Mouse (Mus musculus): ENCODE results near the gene Vwa1. TPM values are rescaled to one million over a fixed set of nuclear protein-coding genes. Genes with fewer than 3 reads are reported as not detected.

Gene Vwa1
- total RNA-seq, 1 experiment from 2014 or later = 0.12 TPM

DNA sequence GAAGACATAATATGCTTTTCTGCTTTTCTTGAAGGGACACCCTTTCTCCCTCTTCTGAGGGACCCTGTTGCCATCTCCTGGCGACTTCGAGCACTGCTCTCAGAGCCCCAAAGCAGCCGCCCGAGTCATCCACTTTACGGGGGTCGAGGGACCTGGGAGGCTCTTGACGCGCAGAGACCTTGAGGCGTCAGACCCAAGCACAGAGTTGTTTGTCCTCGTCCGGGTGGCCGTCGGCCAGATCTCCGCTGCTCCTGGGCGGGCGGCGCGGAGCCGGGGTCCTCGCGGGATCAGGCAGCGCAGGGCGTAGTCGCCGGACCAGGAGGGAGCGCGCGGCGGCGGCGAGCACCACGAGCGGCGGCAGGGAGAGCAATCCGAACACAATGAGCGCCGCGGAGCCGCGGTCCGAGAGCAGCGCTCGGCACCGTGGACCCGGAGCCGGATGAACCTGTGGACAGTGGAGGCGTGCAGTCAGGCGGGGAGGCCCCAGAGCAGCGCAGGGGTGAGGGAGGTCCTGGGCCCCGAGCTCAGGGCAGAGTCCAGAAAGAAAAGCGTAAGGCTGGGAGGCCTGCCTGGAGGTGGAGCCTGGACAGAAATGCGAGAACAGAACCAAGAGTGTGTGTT lies 9.7 kb upstream of the Vwa1 start:
- peak; percentile 81 for ATAC-seq (ENCODE audit: extremely low read depth, insufficient number of reproducible peaks, low FRiP score, poor library complexity, severe bottlenecking)

- ATAC-seq (ENCODE audit: extremely low read depth, insufficient number of reproducible peaks, low FRiP score, poor library complexity, severe bottlenecking) = no peak
Measured at GRCm38 (mm10) chr4:155783486-155784080, 9.1 kb upstream of the Vwa1 start.

DNA sequence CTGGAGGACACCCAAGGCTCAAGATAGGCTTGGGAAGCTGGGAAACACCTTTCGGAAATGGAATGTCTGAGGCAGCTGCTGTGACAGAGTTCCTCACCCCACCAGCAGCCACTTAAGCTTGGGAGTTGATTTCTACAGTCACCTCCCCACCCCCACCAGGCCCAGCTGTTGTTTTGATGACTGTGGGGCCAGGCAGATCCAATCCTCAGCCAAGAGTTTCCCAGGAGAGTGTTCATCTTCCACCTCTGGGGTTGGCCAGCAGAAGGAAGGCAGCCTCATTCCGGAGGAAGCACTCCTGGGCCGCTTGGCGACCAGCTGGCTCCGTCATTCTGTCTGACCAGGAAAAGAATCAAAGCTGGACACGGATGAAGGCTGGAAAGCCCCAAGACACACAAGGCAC lies 6.4 kb upstream of the Vwa1 start:
- no peak for ATAC-seq (ENCODE audit: extremely low read depth, insufficient number of reproducible peaks, low FRiP score, poor library complexity, severe bottlenecking)

DNA sequence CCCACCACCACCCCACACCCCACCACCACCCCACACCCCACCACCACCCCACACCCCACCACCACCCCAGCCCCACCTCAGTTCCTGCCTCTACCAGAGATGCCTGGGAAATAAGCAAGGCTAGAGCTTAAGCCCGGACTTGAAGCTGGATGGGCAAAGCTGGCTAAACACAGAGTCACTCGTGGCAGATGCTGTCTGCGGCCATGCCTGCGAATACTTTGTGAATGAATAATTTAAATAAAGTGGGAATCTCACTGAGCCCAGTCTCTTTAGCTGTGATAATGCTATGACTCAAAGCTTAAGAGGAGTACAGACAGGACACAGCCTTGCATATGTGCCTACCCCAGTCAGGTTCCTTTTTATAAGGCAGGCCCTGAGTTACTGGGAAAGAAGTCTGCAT lies 5.0 kb upstream of the Vwa1 start:
- ATAC-seq (ENCODE audit: extremely low read depth, insufficient number of reproducible peaks, low FRiP score, poor library complexity, severe bottlenecking) = no peak

- ATAC-seq (ENCODE audit: extremely low read depth, insufficient number of reproducible peaks, low FRiP score, poor library complexity, severe bottlenecking) = no peak
Measured at GRCm38 (mm10) chr4:155777816-155778215, 3.3 kb upstream of the Vwa1 start.

DNA sequence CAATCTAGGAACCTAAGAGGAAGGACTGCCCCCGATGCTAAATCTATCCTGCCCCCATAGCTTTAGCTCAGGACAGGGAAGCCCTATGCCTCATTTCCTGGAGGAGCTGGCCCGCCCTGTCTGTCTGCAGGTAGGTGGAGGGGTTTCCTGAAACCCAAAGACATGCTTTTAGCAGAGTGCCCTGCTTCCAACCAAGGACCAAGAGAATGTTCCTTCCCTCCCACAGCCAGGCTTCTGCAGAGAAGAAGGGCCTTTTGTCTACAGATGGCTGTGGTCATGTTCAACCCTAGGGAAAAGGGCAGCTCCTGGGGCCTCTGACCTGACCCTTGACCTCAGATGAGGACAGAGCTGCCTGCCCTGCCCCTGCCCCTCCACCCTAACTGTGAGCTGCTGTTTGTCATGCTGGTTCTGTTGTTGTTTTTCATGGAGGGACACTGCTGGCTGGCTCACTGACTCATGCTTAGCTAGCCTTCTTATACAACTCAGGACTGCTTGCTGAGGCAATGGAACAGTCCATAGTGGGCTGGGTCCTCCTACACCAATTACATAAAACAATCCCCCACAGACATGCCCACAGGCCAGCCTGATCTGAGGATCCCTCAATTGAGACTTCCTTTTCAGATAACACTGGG lies 2.3 kb upstream of the Vwa1 start:
- no peak for ATAC-seq (ENCODE audit: extremely low read depth, insufficient number of reproducible peaks, low FRiP score, poor library complexity, severe bottlenecking)

GRCm38 (mm10) chr4:155775855-155776254 lies 1.4 kb upstream of the Vwa1 start:
- no peak for ATAC-seq (ENCODE audit: extremely low read depth, insufficient number of reproducible peaks, low FRiP score, poor library complexity, severe bottlenecking)

GRCm38 (mm10) chr4:155774971-155775740 lies 658 bp upstream of the Vwa1 start:
- ATAC-seq (ENCODE audit: extremely low read depth, insufficient number of reproducible peaks, low FRiP score, poor library complexity, severe bottlenecking) = peak; percentile 33; the same call in 1 of the 2 replicates

- ATAC-seq (ENCODE audit: extremely low read depth, insufficient number of reproducible peaks, low FRiP score, poor library complexity, severe bottlenecking) = no peak
Measured at GRCm38 (mm10) chr4:155773335-155774078, 991 bp downstream of the Vwa1 start.

DNA sequence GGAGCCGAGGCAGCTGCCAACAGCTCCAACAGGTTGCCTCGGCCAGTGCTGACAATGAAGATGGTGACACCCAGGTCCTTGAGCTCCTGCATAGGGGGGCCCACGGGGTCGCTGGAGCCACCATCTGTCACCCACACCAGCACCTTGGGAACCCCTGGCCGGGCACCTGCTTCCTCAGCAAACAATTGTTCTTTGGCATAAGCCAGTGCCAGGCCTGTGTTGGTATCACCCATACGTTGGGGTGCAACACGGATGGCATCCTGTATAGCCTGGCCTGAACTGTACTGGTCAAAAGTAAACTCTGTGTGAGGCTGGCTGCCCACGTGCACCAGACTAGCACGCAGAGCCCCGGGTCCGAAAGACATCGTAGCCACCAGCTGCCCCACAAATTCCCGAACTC lies 1.7 kb downstream of the Vwa1 start:
- ATAC-seq (ENCODE audit: extremely low read depth, insufficient number of reproducible peaks, low FRiP score, poor library complexity, severe bottlenecking) = no peak

- no peak for ATAC-seq (ENCODE audit: extremely low read depth, insufficient number of reproducible peaks, low FRiP score, poor library complexity, severe bottlenecking)
Measured at GRCm38 (mm10) chr4:155771706-155772105, 2.8 kb downstream of the Vwa1 start.

- no peak for ATAC-seq (ENCODE audit: extremely low read depth, insufficient number of reproducible peaks, low FRiP score, poor library complexity, severe bottlenecking)
Measured at GRCm38 (mm10) chr4:155770626-155771025, 3.9 kb downstream of the Vwa1 start.

- ATAC-seq (ENCODE audit: extremely low read depth, insufficient number of reproducible peaks, low FRiP score, poor library complexity, severe bottlenecking) = peak; percentile 71
Measured at GRCm38 (mm10) chr4:155769880-155770512, 4.5 kb downstream of the Vwa1 start.

GRCm38 (mm10) chr4:155769496-155769879 lies 5.0 kb downstream of the Vwa1 start:
- no peak for ATAC-seq (ENCODE audit: extremely low read depth, insufficient number of reproducible peaks, low FRiP score, poor library complexity, severe bottlenecking)

DNA sequence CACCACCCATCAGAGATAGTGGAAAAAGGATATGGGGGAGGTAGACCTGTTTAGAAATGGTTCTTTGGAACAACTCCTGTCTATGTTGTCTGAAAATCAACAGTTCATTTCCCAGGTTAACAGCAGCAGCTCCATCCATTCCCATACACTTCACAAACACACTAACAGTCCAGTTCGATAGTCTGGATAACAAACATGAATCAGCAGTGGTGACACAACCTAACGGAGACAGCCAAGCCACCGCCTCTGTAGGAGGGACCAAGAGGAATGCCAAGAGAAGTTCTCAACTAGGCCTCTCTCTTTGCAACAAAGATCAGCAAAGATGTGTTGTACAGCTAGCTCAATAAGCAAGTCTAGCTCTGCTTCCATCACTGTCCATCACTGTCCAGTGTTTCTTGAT lies 12.1 kb downstream of the Vwa1 start:
- no peak for ATAC-seq (ENCODE audit: extremely low read depth, insufficient number of reproducible peaks, low FRiP score, poor library complexity, severe bottlenecking)

GRCm38 (mm10) chr4:155761356-155762099 lies 13.0 kb downstream of the Vwa1 start:
- ATAC-seq (ENCODE audit: extremely low read depth, insufficient number of reproducible peaks, low FRiP score, poor library complexity, severe bottlenecking) = no peak

DNA sequence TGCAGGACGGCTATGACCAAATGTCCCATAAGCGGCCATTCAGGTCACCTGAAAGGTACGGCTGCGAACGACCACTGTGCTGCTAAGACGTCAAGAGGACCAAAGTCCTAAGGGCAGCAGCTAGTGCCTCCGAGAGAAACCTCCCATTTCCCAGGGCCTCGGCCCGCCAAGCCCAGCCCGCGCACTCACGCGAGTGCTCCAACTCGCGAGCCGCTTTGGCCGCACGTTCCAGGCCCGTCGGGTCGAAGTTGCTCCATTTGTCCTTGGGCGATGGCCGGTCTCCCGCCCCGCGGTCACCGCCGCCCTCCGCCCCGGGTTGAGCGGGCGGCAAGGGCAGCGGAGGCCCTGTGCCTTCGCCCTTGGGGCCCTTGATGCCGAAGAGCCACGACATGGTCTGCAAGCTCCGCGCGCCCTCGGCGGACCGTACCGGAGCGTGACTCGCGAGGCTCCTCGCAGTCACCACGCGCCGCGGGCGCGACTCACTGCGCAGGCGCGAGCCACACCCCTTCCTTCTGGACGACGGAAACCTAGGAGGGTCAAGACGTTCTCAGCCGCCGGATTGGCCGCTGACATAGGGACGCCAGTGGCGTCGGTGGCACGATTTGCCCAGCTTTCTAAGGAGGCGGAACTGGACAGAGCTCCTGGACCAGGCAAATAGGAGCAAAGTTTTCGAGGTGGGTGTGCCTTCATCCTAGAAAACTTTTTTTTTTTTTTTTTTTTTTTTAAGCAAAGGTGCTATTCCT lies 13.7 kb downstream of the Vwa1 start, which contains the start of gene Atad3a:
Gene Atad3a (minus strand): TSS at position 481 of the 743 bp plus-strand sequence.
- ATAC-seq (ENCODE audit: extremely low read depth, insufficient number of reproducible peaks, low FRiP score, poor library complexity, severe bottlenecking) = peak; percentile 98

Measured in neutrophil, adult 5-6 weeks (primary cell).